In genomic region chr12:113222748-113223147, GRCm38 (mm10) we compare ENCODE assay signal across 8 mouse cellular contexts. TPM values are rescaled to one million over a fixed set of nuclear protein-coding genes. Genes with fewer than 3 reads are reported as not detected.
DNase-seq lines count a peak whose midpoint lies in the region; ATAC-seq and TF ChIP-seq lines count a peak whose summit lies in the region.

No protein-coding gene starts in this region.

- H3K9me3 ChIP-seq in hindbrain, embryonic 10.5 days, result peaks cover 11% of the 10 kb centered on the region

- H3K36me3 ChIP-seq in C2C12 (ENCODE audit: control insufficient read depth, insufficient read depth), result no peaks in the 10 kb centered on the region
- no peaks in the 10 kb centered on the region for H3K36me3 ChIP-seq in hindbrain, embryonic 10.5 days

- H3K79me3 ChIP-seq in C2C12 (ENCODE audit: low read depth), result no peaks in the 10 kb centered on the region

- H3ac ChIP-seq in C2C12 (ENCODE audit: control insufficient read depth, insufficient read length, low read depth), result no peak overlapping the region

- WGBS in hindbrain, embryonic 10.5 days, result 34% methylated on average over 6 of the region's 6 CpGs

- H3K4me1 ChIP-seq in hindbrain, embryonic 10.5 days (replicated peaks), result no peaks in the 10 kb centered on the region

- H3K27me3 ChIP-seq in C2C12 (ENCODE audit: control insufficient read depth, insufficient read depth, insufficient read length), result no peaks in the 10 kb centered on the region
- H3K27me3 ChIP-seq in hindbrain, embryonic 10.5 days (ENCODE audit: insufficient read depth, poor library complexity, severe bottlenecking), result no peaks in the 10 kb centered on the region

- peak; percentile 57 for DNase-seq in MN1 (ENCODE audit: low spot score)
- peak; percentile 49 for DNase-seq in hindbrain, embryonic 10.5 days (ENCODE audit: low spot score)
- peak; percentile 31 for DNase-seq in layer of hippocampus, adult 9-11 months
- DNase-seq in lung, postnatal 14 days, result peak; percentile 62
- peak; percentile 68 for DNase-seq in retina, postnatal 1 day
- no peak for DNase-seq in urinary bladder, adult 2 months (ENCODE audit: low spot score)

- H3K27ac ChIP-seq in hindbrain, embryonic 10.5 days, result no peak overlapping the region

- H3K79me2 ChIP-seq in C2C12 (ENCODE audit: control insufficient read depth, insufficient read depth), result no peaks in the 10 kb centered on the region

- ATAC-seq in erythroid progenitor cell, adult 5-6 weeks (replicated peaks; ENCODE audit: low FRiP score, poor library complexity, severe bottlenecking), result peak; percentile 41

- H3K4me3 ChIP-seq in C2C12 (ENCODE audit: insufficient read depth, poor library complexity, severe bottlenecking), result no peak overlapping the region
- H3K4me3 ChIP-seq in hindbrain, embryonic 10.5 days, result no peak overlapping the region

- peak; percentile 71 for TF ChIP-seq CTCF in C2C12 (IDR thresholded peaks at IDR 0.05; ENCODE audit: control insufficient read depth, insufficient read depth, insufficient read length)

TF ChIP-seq in C2C12, 6 proteins besides CTCF, POLR2A, EP300 and RAD21:
- TF ChIP-seq MYOD1 (IDR thresholded peaks at IDR 0.05; ENCODE audit: control insufficient read depth, insufficient read length, low read depth) (no peak), MYOG (IDR thresholded peaks at IDR 0.05; ENCODE audit: control insufficient read depth, extremely low read depth, insufficient read length) (no peak), FOSL1 (IDR thresholded peaks at IDR 0.05; ENCODE audit: insufficient read depth, low read length, poor library complexity, severe bottlenecking) (no peak), USF1 (IDR thresholded peaks at IDR 0.05; ENCODE audit: low read depth) (no peak), CEBPB (IDR thresholded peaks at IDR 0.05; ENCODE audit: low read depth) (no peak), MAX (IDR thresholded peaks at IDR 0.05) (no peak)

RNA-seq across cellular contexts. Expression of gene Tmem121, which starts 37.0 kb away (rescaled TPM):
- polyA plus RNA-seq in C2C12 (2012; fragmentation: generic; extraction: Trizol), result 6.3 TPM
- not detected in 2 replicates for total RNA-seq in erythroid progenitor cell, adult 5-6 weeks (2015; ENCODE audit: low replicate concordance)
- total RNA-seq in erythroid progenitor cell, adult 5-6 weeks (2017; ENCODE audit: low replicate concordance), result not detected in 2 replicates
- polyA plus RNA-seq in hindbrain, embryonic 10.5 days (2016; fragmentation: Nextera tagmentation; extraction: Ambion mirVana), result 16.4 and 24.8 TPM in 2 replicates
- polyA plus RNA-seq in urinary bladder, adult 2 months (2012; rRNA removed), result 0.69 and 0.98 TPM in 2 replicates
